Mouse (Mus musculus) heart, postnatal 0 days (tissue): ENCODE measurements around the gene Cyb561d1. TPM values are rescaled to one million over a fixed set of nuclear protein-coding genes. Genes with fewer than 3 reads are reported as not detected.

Experiments used
- ATAC-seq: fragments of 200-750 bp; cut with Nextera tagmentation; 2 replicates; pipeline ENCODE4 v1.8.0; 2017; ENCODE audit warnings: low read depth, moderate number of reproducible peaks, moderate library complexity; ENCODE audit not compliant: insufficient read depth
- DNase-seq: peaks from one replicate; pipeline ENCODE4 v3.0.0-alpha.2; 2016; ENCODE audit warnings: low spot score
- H3K27ac ChIP-seq: fragments of 300-500 bp; sonication (generic); 2 replicates; pipeline ENCODE4 v1.5.1; 2014; ENCODE audit warnings: low read depth, mild to moderate bottlenecking
- H3K27me3 ChIP-seq: fragments of 300-500 bp; sonication (generic); 2 replicates; pipeline ENCODE4 v1.6.1; 2014; ENCODE audit warnings: low read length, mixed read lengths; ENCODE audit not compliant: control insufficient read depth, insufficient read depth
- H3K36me3 ChIP-seq: fragments of 300-500 bp; sonication (generic); replicated peaks from 2 replicates; pipeline ENCODE4 v1.6.1; 2014; ENCODE audit warnings: low read length, mixed read lengths; ENCODE audit not compliant: control insufficient read depth, insufficient read depth
- H3K4me1 ChIP-seq: fragments of 300-500 bp; sonication (generic); 2 replicates; pipeline ENCODE4 v1.6.1; 2014; ENCODE audit warnings: antibody characterized with exemption; ENCODE audit not compliant: control insufficient read depth, insufficient read depth
- H3K4me2 ChIP-seq: fragments of 300-500 bp; sonication (generic); 2 replicates; pipeline ENCODE4 v1.6.1; 2014; ENCODE audit warnings: low read depth, mild to moderate bottlenecking, low read length, moderate library complexity
- H3K4me3 ChIP-seq: fragments of 300-500 bp; sonication (generic); 2 replicates; pipeline ENCODE4 v1.5.1; 2014; ENCODE audit warnings: low read depth, low read length
- H3K9ac ChIP-seq: fragments of 300-500 bp; sonication (generic); replicated peaks from 2 replicates; pipeline ENCODE4 v1.6.1; 2014; ENCODE audit warnings: low read depth, low read length, mixed read lengths
- H3K9me3 ChIP-seq: fragments of 300-500 bp; sonication (generic); replicated peaks from 2 replicates; pipeline ENCODE4 v1.6.1; 2016; ENCODE audit warnings: low read length; ENCODE audit not compliant: control insufficient read depth
- CTCF ChIP-seq: IDR thresholded peaks from 2 replicates; pipeline ENCODE4 v1.5.1; 2016; ENCODE audit warnings: antibody characterized with exemption, control low read depth, low read depth
- EP300 ChIP-seq: IDR thresholded peaks from 2 replicates; pipeline ENCODE4 v1.6.1; 2016; ENCODE audit warnings: antibody characterized with exemption, low read depth
- WGBS: fragments of 180-500 bp; shearing (Covaris S2); extraction: QIAGEN DNeasy Blood & Tissue Kit; methylation state at CpG from one replicate; pipeline ENCODE4 v1.1.7; 2014; 5-methylcytosine and 5-hydroxymethylcytosine counted together
- polyA plus RNA-seq: library from polyadenylated mRNA; unstranded; fragments of >200 nt; fragmentation: Nextera tagmentation; extraction: Ambion mirVana; gene quantifications from 2 replicates; pipeline ENCODE4 v1.2.1, GENCODE M21; 2015
- total RNA-seq: library from RNA; depleted of rRNA; stranded (reverse); fragments of >200 nt; gene quantifications from 2 replicates; pipeline ENCODE4 v1.2.3, GENCODE M21; 2014; ENCODE audit warnings: low replicate concordance

The Cyb561d1 gene
- total and polyA plus RNA-seq, 2 experiments from 2014 or later, result 3.5 to 4.7 TPM

GRCm38 (mm10) chr3:108209001-108209400 lies 8.0 kb upstream of the Cyb561d1 start:
- Histone ChIP-seq H3K36me3 (peaks cover 21% of the 10 kb centered on the region), H3K27ac (no peak overlapping the region), H3K27me3 (peaks cover 5% of the 10 kb centered on the region; the same call in 1 of the 2 replicates), H3K9ac (peak overlapping the region; percentile 75; the same call in 1 of the 2 replicates), H3K4me2 (no peak overlapping the region), H3K4me3 (no peak overlapping the region), H3K9me3 (no peaks in the 10 kb centered on the region), H3K4me1 (peaks cover 13% of the 10 kb centered on the region)
- WGBS, result 76% methylated on average over 3 of the region's 3 CpGs
- ATAC-seq, result no peak
- no peak for DNase-seq
- TF ChIP-seq CTCF, result no peak
- TF ChIP-seq EP300, result no peak

DNA sequence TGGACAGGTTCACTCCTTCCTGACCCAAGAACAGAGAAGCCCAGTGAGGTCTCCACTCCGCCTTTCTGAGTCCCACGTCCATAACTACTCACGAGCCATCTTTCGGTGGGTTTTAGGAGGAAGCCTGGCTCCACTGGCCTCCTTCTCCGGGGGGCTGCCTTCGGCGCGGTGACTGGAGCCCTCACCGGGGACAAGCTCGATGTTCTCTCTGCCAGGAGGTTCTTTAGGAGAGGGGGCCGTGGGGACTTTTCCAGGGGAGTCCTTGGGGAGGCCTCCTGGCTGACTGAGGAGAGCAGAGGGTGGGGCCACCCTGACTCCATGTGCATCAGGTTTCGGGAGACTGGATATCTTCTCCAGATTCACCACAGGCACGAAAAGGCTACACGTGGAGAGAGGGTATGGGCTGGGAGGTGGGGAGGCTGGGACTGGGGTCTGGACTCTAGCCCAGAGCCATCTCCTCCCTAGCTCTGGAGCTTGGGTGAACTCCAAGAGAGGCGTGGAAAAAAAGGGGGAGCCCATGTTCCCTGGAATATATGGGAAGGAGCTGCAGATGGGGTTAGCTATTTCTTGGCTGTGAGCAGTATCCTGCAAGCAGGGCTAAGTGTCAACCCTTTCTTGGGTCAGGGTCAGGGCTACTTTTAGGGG lies 5.8 kb upstream of the Cyb561d1 start:
- DNase-seq (no peak), ATAC-seq (no peak)
- Histone ChIP-seq H3K36me3 (peaks cover 32% of the 10 kb centered on the region), H3K4me2 (no peak overlapping the region), H3K27me3 (no peaks in the 10 kb centered on the region), H3K4me1 (peaks cover 13% of the 10 kb centered on the region), H3K9me3 (no peaks in the 10 kb centered on the region), H3K27ac (no peak overlapping the region), H3K4me3 (no peak overlapping the region), H3K9ac (no peak overlapping the region)
- no peak for TF ChIP-seq CTCF
- no peak for TF ChIP-seq EP300
- 79% methylated on average over 15 of the region's 15 CpGs for WGBS

DNA sequence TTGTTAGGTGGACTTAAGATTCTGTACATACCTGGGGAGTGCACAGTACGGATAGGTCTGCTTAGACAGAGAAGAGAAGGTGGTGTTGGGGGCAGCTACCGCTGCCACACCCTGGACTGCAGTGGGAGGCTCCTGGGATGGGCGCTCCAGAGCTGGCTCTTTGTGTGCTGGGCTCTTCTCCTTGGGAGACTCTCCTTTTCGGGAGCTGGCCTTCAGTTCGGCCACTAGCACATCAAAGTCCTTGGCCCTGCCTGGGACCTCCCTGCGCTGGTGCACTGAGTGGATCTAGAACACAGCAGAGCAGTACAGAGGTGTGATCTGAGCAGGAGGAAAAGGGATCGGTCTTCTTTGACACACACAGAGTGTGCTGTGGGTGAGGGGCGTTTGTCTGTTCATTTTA lies 4.6 kb upstream of the Cyb561d1 start:
- H3K4me3 ChIP-seq, result no peak overlapping the region
- peaks cover 9% of the 10 kb centered on the region for H3K4me1 ChIP-seq
- no peaks in the 10 kb centered on the region for H3K27me3 ChIP-seq
- DNase-seq (no peak), ATAC-seq (no peak)
- H3K9ac ChIP-seq, result no peak overlapping the region
- H3K9me3 ChIP-seq, result no peaks in the 10 kb centered on the region
- TF ChIP-seq CTCF (no peak), EP300 (no peak)
- peaks cover 32% of the 10 kb centered on the region for H3K36me3 ChIP-seq
- 88% methylated on average over 8 of the region's 8 CpGs for WGBS
- H3K4me2 ChIP-seq, result no peak overlapping the region
- H3K27ac ChIP-seq, result no peak overlapping the region

DNA sequence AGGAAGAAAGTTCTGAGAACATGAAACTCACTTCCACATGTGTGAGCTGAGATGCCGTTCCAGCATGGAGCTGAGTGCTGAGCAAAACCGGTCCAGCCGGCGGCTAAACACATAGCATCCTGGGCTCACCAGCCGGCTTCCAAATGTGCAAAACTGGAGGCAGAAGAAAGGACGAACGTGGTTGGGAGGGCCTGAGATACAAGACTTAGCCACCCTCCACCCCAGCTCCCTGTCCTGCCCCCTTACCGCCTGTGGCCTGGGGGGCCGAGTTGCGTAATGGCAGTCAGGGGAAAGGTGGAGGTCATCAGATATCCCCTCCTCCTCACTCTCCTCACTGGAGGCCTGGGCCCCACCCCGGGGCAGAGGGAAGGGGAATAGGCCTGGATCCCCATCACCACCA lies 3.5 kb upstream of the Cyb561d1 start:
- Histone ChIP-seq H3K27me3 (no peaks in the 10 kb centered on the region), H3K27ac (no peak overlapping the region), H3K4me2 (no peak overlapping the region), H3K9me3 (no peaks in the 10 kb centered on the region), H3K36me3 (peaks cover 32% of the 10 kb centered on the region), H3K9ac (no peak overlapping the region), H3K4me1 (peaks cover 5% of the 10 kb centered on the region), H3K4me3 (no peak overlapping the region)
- DNase-seq (no peak), ATAC-seq (no peak)
- 81% methylated on average over 11 of the region's 11 CpGs for WGBS
- no peak for TF ChIP-seq EP300
- no peak for TF ChIP-seq CTCF

DNA sequence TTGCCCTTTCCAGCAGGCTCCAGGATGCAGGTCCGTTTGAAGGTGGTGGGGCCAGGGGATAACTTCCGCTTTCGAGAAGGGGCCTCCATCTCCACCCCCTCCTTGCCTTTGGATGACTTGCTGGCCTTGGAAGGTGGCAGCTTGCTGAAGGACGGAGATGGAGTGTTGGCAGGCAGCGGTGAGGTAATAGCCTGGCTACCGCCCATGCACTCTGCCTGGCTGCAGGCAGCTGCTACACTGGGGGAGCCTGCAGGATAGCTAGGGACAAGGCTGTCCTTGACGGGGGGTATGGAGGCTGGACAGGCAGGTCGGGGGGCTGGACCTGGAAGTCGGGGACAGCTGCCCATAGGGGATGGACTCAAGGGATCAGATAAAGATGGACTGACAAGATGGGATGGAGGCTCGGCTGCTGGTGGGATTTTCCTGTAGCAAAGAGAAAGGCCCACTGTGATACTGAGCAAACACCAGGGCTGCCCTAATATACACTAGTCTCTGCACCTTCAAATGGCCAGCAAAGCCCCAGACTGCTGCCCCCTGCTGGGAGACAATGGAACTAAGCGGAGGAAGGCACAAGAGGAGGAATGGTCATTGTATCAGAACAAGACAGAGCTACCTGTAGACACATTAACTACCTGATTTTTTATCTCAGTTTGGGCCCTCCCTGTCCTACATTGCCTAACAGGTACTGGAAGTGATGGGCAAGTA lies 2.8 kb upstream of the Cyb561d1 start:
- Histone ChIP-seq H3K4me3 (no peak overlapping the region), H3K36me3 (peaks cover 32% of the 10 kb centered on the region), H3K9me3 (no peaks in the 10 kb centered on the region), H3K4me1 (no peaks in the 10 kb centered on the region), H3K9ac (no peak overlapping the region), H3K27me3 (no peaks in the 10 kb centered on the region), H3K27ac (no peak overlapping the region), H3K4me2 (no peak overlapping the region)
- ATAC-seq, result no peak
- TF ChIP-seq CTCF, result peak; percentile 89
- TF ChIP-seq EP300, result no peak
- DNase-seq, result no peak
- WGBS, result 77% methylated on average over 11 of the region's 11 CpGs
